In the genomic region with DNA sequence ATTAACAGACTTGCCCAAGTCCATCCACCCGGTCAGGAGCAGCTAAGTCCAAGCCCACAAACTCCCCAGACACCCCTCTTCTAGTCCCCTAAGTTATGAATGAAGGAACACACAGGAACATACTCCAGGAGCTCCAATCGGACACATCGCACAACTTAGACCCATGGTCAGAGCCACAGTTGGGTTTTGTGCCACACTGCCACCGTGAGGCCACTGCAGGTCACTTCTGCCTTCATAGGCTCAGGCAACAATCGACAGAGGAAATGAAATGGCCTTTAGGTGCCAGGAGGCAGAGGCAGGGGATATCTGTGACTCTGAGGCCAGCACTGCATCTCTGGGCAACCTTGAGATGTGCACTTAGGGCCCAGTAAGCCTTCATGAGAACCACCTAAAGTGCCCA, we compare ENCODE assay signal across 9 mouse cellular contexts. TPM values are rescaled to one million over a fixed set of nuclear protein-coding genes. Genes with fewer than 3 reads are reported as not detected.
DNase-seq lines count a peak whose midpoint lies in the region; ATAC-seq lines count a peak whose summit lies in the region.
"Had no signal": no experiment of that assay in that cellular context is flagged by ENCODE, and none has a peak within 500 bp of the region (broad histone marks: within the 10 kb centered on the region; RNA-seq: fewer than 3 reads in every experiment).

No protein-coding gene starts in this region.

- DNase-seq in ES-CJ7 (ENCODE audit: low read depth, low spot score): peak; percentile 73
- DNase-seq in adrenal gland, postnatal 4 days (ENCODE audit: low spot score in 2 of 2): peak; percentile 18 to 23
- DNase-seq in embryonic facial prominence, embryonic 14.5 days (ENCODE audit: low spot score): peak; percentile 72
- peak; percentile 39 for DNase-seq in heart, adult 8-10 months (ENCODE audit: low spot score)
- peak; percentile 64 for DNase-seq in layer of hippocampus, adult 11-12 months (ENCODE audit: low spot score)
- peak; percentile 81 for DNase-seq in lung, postnatal 10 days
- DNase-seq in ovary, postnatal 36 days (ENCODE audit: low spot score): peak; percentile 70
- DNase-seq in thymus, postnatal 4 days: peak; percentile 77

- 4% methylated on average over 5 of the region's 5 CpGs for WGBS in embryonic facial prominence, embryonic 14.5 days

- no peak overlapping the region for H3K27ac ChIP-seq in embryonic facial prominence, embryonic 14.5 days (replicated peaks; ENCODE audit: low read depth, low read length)
- H3K27ac ChIP-seq: limb, embryonic 15.5 days had no signal

- H3K9ac ChIP-seq in embryonic facial prominence, embryonic 14.5 days (ENCODE audit: low read depth, low read length): no peak overlapping the region
- H3K9ac ChIP-seq: limb, embryonic 15.5 days had no signal

- no peak overlapping the region for H3K4me3 ChIP-seq in embryonic facial prominence, embryonic 14.5 days (ENCODE audit: low read depth, low read length)
- H3K4me3 ChIP-seq: limb, embryonic 15.5 days had no signal

- no peak overlapping the region for H3K4me2 ChIP-seq in embryonic facial prominence, embryonic 14.5 days (ENCODE audit: low read depth, low read length)
- H3K4me2 ChIP-seq: limb, embryonic 15.5 days had no signal

- no peaks in the 10 kb centered on the region for H3K9me3 ChIP-seq in embryonic facial prominence, embryonic 14.5 days (ENCODE audit: control insufficient read depth, low read length)
- H3K9me3 ChIP-seq: limb, embryonic 15.5 days had no signal

- ATAC-seq in embryonic facial prominence, embryonic 14.5 days (ENCODE audit: low read depth): peak; percentile 85

- no peaks in the 10 kb centered on the region for H3K36me3 ChIP-seq in embryonic facial prominence, embryonic 14.5 days (ENCODE audit: control insufficient read depth, insufficient read depth, low read length)
- H3K36me3 ChIP-seq: limb, embryonic 15.5 days had no signal

- no peaks in the 10 kb centered on the region for H3K4me1 ChIP-seq in embryonic facial prominence, embryonic 14.5 days (ENCODE audit: control insufficient read depth, insufficient read depth, low read length)
- H3K4me1 ChIP-seq: limb, embryonic 15.5 days had no signal

- H3K27me3 ChIP-seq in embryonic facial prominence, embryonic 14.5 days (replicated peaks; ENCODE audit: control insufficient read depth, insufficient read depth, low read length): no peaks in the 10 kb centered on the region

RNA-seq across cellular contexts. Expression of a gene that starts 11.3 kb away (rescaled TPM):
- total RNA-seq in adrenal gland, postnatal 4 days (2021): 1 to 10 TPM in 1 of 2 experiments, not detected in 1; 1.4 TPM
- 0.54 and 0.75 TPM in 2 replicates for polyA plus RNA-seq in embryonic facial prominence, embryonic 14.5 days (2014; fragmentation: Nextera tagmentation; extraction: Ambion mirVana)
- total RNA-seq in heart, adult 8-10 months (2022): not detected

RNA-seq across cellular contexts. Expression of a gene that starts 31.2 kb away (rescaled TPM):
- 10 to 100 TPM; 36.0 to 49.8 TPM for total RNA-seq in adrenal gland, postnatal 4 days (2021)
- polyA plus RNA-seq in embryonic facial prominence, embryonic 14.5 days (2014; fragmentation: Nextera tagmentation; extraction: Ambion mirVana): 28.4 and 33.7 TPM in 2 replicates
- 100 to 1,000 TPM in 3 of 4 experiments, 10 to 100 TPM in 1; 87.3 to 137 (median 106) TPM for total RNA-seq in heart, adult 8-10 months (2022)

RNA-seq across cellular contexts. Expression of a gene that starts 38.3 kb away (rescaled TPM):
- under 1 TPM; 0.48 to 0.78 TPM for total RNA-seq in adrenal gland, postnatal 4 days (2021)
- polyA plus RNA-seq in embryonic facial prominence, embryonic 14.5 days (2014; fragmentation: Nextera tagmentation; extraction: Ambion mirVana): 0.60 and 0.88 TPM in 2 replicates
- under 1 TPM; 0.14 to 0.37 (median 0.22) TPM for total RNA-seq in heart, adult 8-10 months (2022)

RNA-seq across cellular contexts. Expression of a gene that starts 38.6 kb away (rescaled TPM):
- 10 to 100 TPM; 31.5 to 36.5 TPM for total RNA-seq in adrenal gland, postnatal 4 days (2021)
- 23.8 and 29.8 TPM in 2 replicates for polyA plus RNA-seq in embryonic facial prominence, embryonic 14.5 days (2014; fragmentation: Nextera tagmentation; extraction: Ambion mirVana)
- 10 to 100 TPM; 35.9 to 46.2 (median 40.4) TPM for total RNA-seq in heart, adult 8-10 months (2022)

Comparison
In these comparisons a context has a peak if more than half of its experiments do, and no peak if none do; other contexts are left out.
1. DNase-seq: peak in every context shown above with its lines; median percentile 81 in lung, postnatal 10 days; 77 in thymus, postnatal 4 days; 73 in ES-CJ7; 72 in embryonic facial prominence, embryonic 14.5 days; 70 in ovary, postnatal 36 days; 64 in layer of hippocampus, adult 11-12 months; 39 in heart, adult 8-10 months; 20 in adrenal gland, postnatal 4 days.